Mouse (Mus musculus) neural tube, embryonic 10.5 days (tissue): ENCODE results near the gene Efcab14.
A peak's percentile ranks its signal among the peaks of the same experiment; 100 is the strongest.

Experiments
- DNase-seq: peaks from one replicate; pipeline ENCODE4 v3.0.0-alpha.2; 2017; ENCODE audit warnings: low spot score; ENCODE audit errors: extremely low spot score

Efcab14 gene

GRCm38 (mm10) chr4:115777627-115778026 is 40.1 kb downstream of the Efcab14 start:
- no peak for DNase-seq

GRCm38 (mm10) chr4:115780269-115780668 is 42.7 kb downstream of the Efcab14 start:
- no peak for DNase-seq

- no peak for DNase-seq
Measured at GRCm38 (mm10) chr4:115780918-115781317, 43.4 kb downstream of the Efcab14 start, which contains the start of gene Tex38. Tex38 (minus strand) TSS chr4:115781018.

GRCm38 (mm10) chr4:115782026-115782805 is 44.7 kb downstream of the Efcab14 start:
- DNase-seq = no peak

GRCm38 (mm10) chr4:115784769-115785510 is 47.4 kb downstream of the Efcab14 start, which contains the start of gene Atpaf1:
Atpaf1 (plus strand) TSS chr4:115784812.
- DNase-seq = peak; percentile 79

- DNase-seq = no peak
Measured at GRCm38 (mm10) chr4:115785511-115786034, 48.0 kb downstream of the Efcab14 start.

- no peak for DNase-seq
Measured at GRCm38 (mm10) chr4:115790864-115791263, 53.3 kb downstream of the Efcab14 start.

- no peak for DNase-seq
Measured at GRCm38 (mm10) chr4:115795360-115795759, 57.8 kb downstream of the Efcab14 start.

GRCm38 (mm10) chr4:115799981-115800380 is 62.4 kb downstream of the Efcab14 start:
- no peak for DNase-seq

- no peak for DNase-seq
Measured at GRCm38 (mm10) chr4:115812326-115812725, 74.8 kb downstream of the Efcab14 start.

GRCm38 (mm10) chr4:115815606-115816005 is 78.1 kb downstream of the Efcab14 start:
- no peak for DNase-seq

GRCm38 (mm10) chr4:115820199-115820598 is 82.7 kb downstream of the Efcab14 start:
- DNase-seq = no peak

- no peak for DNase-seq
Measured at GRCm38 (mm10) chr4:115820944-115821343, 83.4 kb downstream of the Efcab14 start.

- no peak for DNase-seq
Measured at GRCm38 (mm10) chr4:115821431-115821830, 83.9 kb downstream of the Efcab14 start.

- DNase-seq = no peak
Measured at GRCm38 (mm10) chr4:115821928-115822327, 84.4 kb downstream of the Efcab14 start.

GRCm38 (mm10) chr4:115824178-115824577 is 86.6 kb downstream of the Efcab14 start:
- DNase-seq = no peak

- no peak for DNase-seq
Measured at GRCm38 (mm10) chr4:115825271-115825670, 87.7 kb downstream of the Efcab14 start.
